Mouse (Mus musculus) intestine, embryonic 14.5 days (tissue): ENCODE measurements around the gene Prkg1. TPM values are rescaled to one million over a fixed set of nuclear protein-coding genes. Genes with fewer than 3 reads are reported as not detected.

ENCODE experiments used
- ATAC-seq: fragments of 200-750 bp; cut with Nextera tagmentation; replicated peaks from 2 replicates; pipeline ENCODE4 v1.8.0; 2017; ENCODE audit warnings: low read depth, moderate number of reproducible peaks, moderate TSS enrichment, moderate library complexity; ENCODE audit not compliant: low FRiP score, low TSS enrichment
- DNase-seq: peaks from one replicate; pipeline ENCODE4 v3.0.0-alpha.2; 2018; ENCODE audit warnings: low spot score
- H3K27ac ChIP-seq: fragments of 300-500 bp; sonication (generic); 2 replicates; pipeline ENCODE4 v1.5.1; 2014; ENCODE audit warnings: low read depth, mild to moderate bottlenecking, control low read depth
- H3K27me3 ChIP-seq: fragments of 300-500 bp; sonication (generic); replicated peaks from 2 replicates; pipeline ENCODE4 v1.6.1; 2014; ENCODE audit warnings: low read length, control low read depth; ENCODE audit not compliant: control insufficient read depth, insufficient read depth
- H3K36me3 ChIP-seq: fragments of 300-500 bp; sonication (generic); 2 replicates; pipeline ENCODE4 v1.6.1; 2014; ENCODE audit warnings: low read length, control low read depth; ENCODE audit not compliant: control insufficient read depth, insufficient read depth
- H3K4me1 ChIP-seq: fragments of 300-500 bp; sonication (generic); replicated peaks from 2 replicates; pipeline ENCODE4 v1.6.1; 2014; ENCODE audit warnings: low read length, control low read depth, mixed read lengths; ENCODE audit not compliant: control insufficient read depth, insufficient read depth
- H3K4me2 ChIP-seq: fragments of 300-500 bp; sonication (generic); 2 replicates; pipeline ENCODE4 v1.6.1; 2014; ENCODE audit warnings: low read length
- H3K4me3 ChIP-seq: fragments of 300-500 bp; sonication (generic); 2 replicates; pipeline ENCODE4 v1.5.1; 2014; ENCODE audit warnings: low read depth, low read length, control low read depth, mixed read lengths
- H3K9ac ChIP-seq: fragments of 300-500 bp; sonication (generic); 2 replicates; pipeline ENCODE4 v1.6.1; 2014; ENCODE audit warnings: mild to moderate bottlenecking, low read length
- H3K9me3 ChIP-seq: fragments of 300-500 bp; sonication (generic); 2 replicates; pipeline ENCODE4 v1.6.1; 2016; ENCODE audit warnings: low read length, control low read depth; ENCODE audit not compliant: control insufficient read depth
- WGBS: fragments of 180-500 bp; shearing (Covaris S2); extraction: QIAGEN DNeasy Blood & Tissue Kit; methylation state at CpG from one replicate; pipeline ENCODE4 v1.1.7; 2014; 5-methylcytosine and 5-hydroxymethylcytosine counted together
- polyA plus RNA-seq: library from polyadenylated mRNA; unstranded; fragments of >200 nt; fragmentation: Nextera tagmentation; extraction: Ambion mirVana; gene quantifications from 2 replicates; pipeline ENCODE4 v1.2.1, GENCODE M21; 2014

Prkg1 gene
- polyA plus RNA-seq, 1 experiment from 2014 or later, result 14.2 TPM

- Histone ChIP-seq H3K27me3 (no peaks in the 10 kb centered on the region), H3K4me2 (peak overlapping the region; percentile 27; the same call in 1 of the 2 replicates), H3K27ac (no peak overlapping the region), H3K4me3 (no peak overlapping the region), H3K9me3 (no peaks in the 10 kb centered on the region), H3K9ac (no peak overlapping the region), H3K4me1 (peaks cover 21% of the 10 kb centered on the region), H3K36me3 (no peaks in the 10 kb centered on the region)
- WGBS, result 45% methylated on average over 11 of the region's 11 CpGs
- 0 out of 2 replicates have a peak, but pooled peaks have one; percentile 36 for ATAC-seq
- peak; percentile 88 for DNase-seq
Measured at GRCm38 (mm10) chr19:31755929-31756792, 8.7 kb downstream of the Prkg1 start.

- Histone ChIP-seq H3K27ac (peak overlapping the region; percentile 60; the same call in 1 of the 2 replicates), H3K4me1 (peaks cover 24% of the 10 kb centered on the region), H3K9me3 (no peaks in the 10 kb centered on the region), H3K4me2 (no peak overlapping the region), H3K9ac (no peak overlapping the region), H3K4me3 (no peak overlapping the region), H3K36me3 (no peaks in the 10 kb centered on the region), H3K27me3 (no peaks in the 10 kb centered on the region)
- DNase-seq (no peak), ATAC-seq (no peak)
- WGBS, result 37% methylated on average over 9 of the region's 9 CpGs
Measured at GRCm38 (mm10) chr19:31754642-31755287, 10.1 kb downstream of the Prkg1 start.

- no peak overlapping the region for H3K4me3 ChIP-seq
- no peaks in the 10 kb centered on the region for H3K9me3 ChIP-seq
- H3K27ac ChIP-seq, result peak overlapping the region; percentile 38
- DNase-seq (no peak), ATAC-seq (0 out of 2 replicates have a peak, but pooled peaks have one; percentile 40)
- no peak overlapping the region for H3K9ac ChIP-seq
- no peaks in the 10 kb centered on the region for H3K27me3 ChIP-seq
- H3K36me3 ChIP-seq, result no peaks in the 10 kb centered on the region
- H3K4me1 ChIP-seq, result peaks cover 29% of the 10 kb centered on the region
- no peak overlapping the region for H3K4me2 ChIP-seq
- WGBS, result 37% methylated on average over 11 of the region's 11 CpGs
Measured at GRCm38 (mm10) chr19:31750976-31751676, 13.7 kb downstream of the Prkg1 start.

GRCm38 (mm10) chr19:31746635-31747034 is 18.2 kb downstream of the Prkg1 start:
- Histone ChIP-seq H3K27ac (no peak overlapping the region), H3K4me2 (no peak overlapping the region), H3K27me3 (no peaks in the 10 kb centered on the region), H3K36me3 (no peaks in the 10 kb centered on the region), H3K9me3 (no peaks in the 10 kb centered on the region), H3K4me1 (peaks cover 17% of the 10 kb centered on the region; the same call in 1 of the 2 replicates), H3K9ac (no peak overlapping the region), H3K4me3 (no peak overlapping the region)
- ATAC-seq, result no peak
- 18% methylated on average over 2 of the region's 2 CpGs for WGBS
- DNase-seq, result peak; percentile 81

GRCm38 (mm10) chr19:31743241-31744045 is 21.4 kb downstream of the Prkg1 start:
- no peak for ATAC-seq
- Histone ChIP-seq H3K27ac (no peak overlapping the region), H3K9ac (no peak overlapping the region), H3K4me2 (no peak overlapping the region), H3K9me3 (no peaks in the 10 kb centered on the region), H3K36me3 (no peaks in the 10 kb centered on the region), H3K27me3 (no peaks in the 10 kb centered on the region), H3K4me3 (no peak overlapping the region), H3K4me1 (peaks cover 10% of the 10 kb centered on the region; the same call in 1 of the 2 replicates)
- WGBS, result 65% methylated on average over 8 of the region's 8 CpGs
- DNase-seq, result no peak

- H3K4me3 ChIP-seq, result no peak overlapping the region
- no peak for DNase-seq
- no peak for ATAC-seq
- no peak overlapping the region for H3K27ac ChIP-seq
- no peaks in the 10 kb centered on the region for H3K36me3 ChIP-seq
- H3K27me3 ChIP-seq, result no peaks in the 10 kb centered on the region
- H3K9me3 ChIP-seq, result no peaks in the 10 kb centered on the region
- H3K9ac ChIP-seq, result no peak overlapping the region
- no peak overlapping the region for H3K4me2 ChIP-seq
- H3K4me1 ChIP-seq, result no peaks in the 10 kb centered on the region
- WGBS, result 75% methylated on average over 6 of the region's 6 CpGs
Measured at GRCm38 (mm10) chr19:31714900-31715299, 49.9 kb downstream of the Prkg1 start.

GRCm38 (mm10) chr19:31714418-31714817 is 50.4 kb downstream of the Prkg1 start:
- H3K4me1 ChIP-seq, result no peaks in the 10 kb centered on the region
- no peaks in the 10 kb centered on the region for H3K9me3 ChIP-seq
- H3K4me3 ChIP-seq, result no peak overlapping the region
- no peaks in the 10 kb centered on the region for H3K36me3 ChIP-seq
- H3K9ac ChIP-seq, result no peak overlapping the region
- no peak overlapping the region for H3K4me2 ChIP-seq
- no peaks in the 10 kb centered on the region for H3K27me3 ChIP-seq
- WGBS, result 71% methylated on average over 4 of the region's 4 CpGs
- no peak overlapping the region for H3K27ac ChIP-seq
- DNase-seq, result no peak
- ATAC-seq, result no peak

GRCm38 (mm10) chr19:31713321-31713720 is 51.5 kb downstream of the Prkg1 start:
- no peak overlapping the region for H3K4me2 ChIP-seq
- ATAC-seq, result no peak
- WGBS, result 49% methylated on average over 4 of the region's 4 CpGs
- no peaks in the 10 kb centered on the region for H3K36me3 ChIP-seq
- no peak overlapping the region for H3K9ac ChIP-seq
- H3K27ac ChIP-seq, result no peak overlapping the region
- no peaks in the 10 kb centered on the region for H3K4me1 ChIP-seq
- no peak for DNase-seq
- no peak overlapping the region for H3K4me3 ChIP-seq
- no peaks in the 10 kb centered on the region for H3K27me3 ChIP-seq
- no peaks in the 10 kb centered on the region for H3K9me3 ChIP-seq
